Mouse (Mus musculus): ENCODE measurements at regions not wholly inside any gene's neighbourhood (a gene's known extent, or its start where the extent isn't known, plus 50 kb on each side); places are given as distances from the start of the nearest gene placed in this dataset.
A peak's percentile ranks its signal among the peaks of the same experiment; 100 is the strongest.
"Not testable (repeated sequence)": the region's sequence is repeated elsewhere in the genome, so short reads cannot be mapped to it uniquely, and the experiment has no call there.

DNA sequence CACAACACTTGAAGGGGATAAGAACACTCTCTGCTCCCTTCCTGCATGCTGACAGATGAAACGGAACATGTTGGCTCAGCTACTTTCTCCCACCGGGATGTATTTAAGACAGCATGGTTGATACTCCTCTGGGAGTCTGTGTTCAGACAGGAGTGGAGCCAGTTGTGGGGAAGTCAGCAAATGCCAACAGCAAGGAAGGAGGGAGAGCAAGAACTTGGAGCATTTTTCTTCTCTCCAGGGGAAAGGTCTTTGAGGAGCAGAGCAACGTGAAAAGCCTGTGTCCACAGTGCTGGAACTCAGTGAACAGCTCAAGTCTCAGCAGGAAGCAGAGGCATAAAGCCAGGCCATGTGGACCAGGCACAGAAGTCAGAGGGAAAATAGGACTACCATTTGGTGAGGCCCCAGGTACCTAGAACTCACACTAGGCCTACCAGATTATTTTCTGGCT, 188.8 kb upstream of the Dmac1 start:
- no peaks in the 10 kb centered on the region for H3K4me1 ChIP-seq (ENCODE audit: control insufficient read depth, insufficient read depth, insufficient read length, low read length)
- peak overlapping the region; percentile 20; the same call in 1 of the 2 replicates for H3K27ac ChIP-seq (replicated peaks; ENCODE audit: low read depth, low read length)
- H3K4me3 ChIP-seq (ENCODE audit: insufficient read depth, low read depth, low read length) = no peak overlapping the region

DNA sequence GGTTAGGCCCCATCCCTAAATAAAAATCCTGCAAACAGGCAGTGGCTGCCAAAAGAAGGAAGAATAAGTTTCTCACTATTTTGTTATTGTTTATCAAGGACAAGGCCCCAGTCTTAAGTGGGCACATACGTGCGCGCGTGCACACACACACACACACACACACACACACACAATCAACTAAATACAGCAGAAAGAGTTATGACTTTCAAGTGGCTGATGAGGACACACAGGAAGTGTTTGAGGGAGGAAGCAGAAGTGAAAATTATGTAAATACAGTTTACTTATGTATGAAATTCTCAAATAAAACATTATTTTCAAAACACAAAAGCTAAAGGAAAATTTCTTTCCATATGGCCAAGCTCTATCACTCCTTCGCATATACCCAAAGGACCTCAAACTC, 185.5 kb upstream of the Dmac1 start:
- Histone ChIP-seq H3K27ac (replicated peaks; ENCODE audit: low read depth, low read length) (no peak overlapping the region), H3K4me1 (ENCODE audit: control insufficient read depth, insufficient read depth, insufficient read length, low read length) (no peaks in the 10 kb centered on the region), H3K4me3 (ENCODE audit: insufficient read depth, low read depth, low read length) (no peak overlapping the region)

DNA sequence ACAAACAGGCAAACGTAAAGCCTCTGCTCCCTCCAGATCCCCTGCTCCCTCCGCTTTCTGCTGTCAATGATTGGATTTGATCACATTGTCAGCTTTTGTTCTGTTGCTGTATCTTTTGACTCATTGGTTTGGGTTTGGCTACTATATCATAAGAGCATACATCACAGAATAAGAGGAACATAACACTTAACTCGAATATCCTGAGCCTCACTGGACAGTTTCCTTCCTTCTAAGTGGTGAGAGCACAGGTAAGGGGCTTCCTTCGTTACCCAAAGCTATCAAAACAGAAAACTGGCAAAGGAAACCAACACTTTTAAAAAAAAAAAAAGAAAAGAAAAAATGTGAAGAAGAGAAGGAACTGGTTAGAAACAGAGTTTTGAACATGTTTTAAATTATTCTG, 171.4 kb upstream of the Dmac1 start:
- Histone ChIP-seq H3K4me1 (ENCODE audit: control insufficient read depth, insufficient read depth, insufficient read length, low read length) (no peaks in the 10 kb centered on the region), H3K27ac (replicated peaks; ENCODE audit: low read depth, low read length) (no peak overlapping the region), H3K4me3 (ENCODE audit: insufficient read depth, low read depth, low read length) (no peak overlapping the region)

DNA sequence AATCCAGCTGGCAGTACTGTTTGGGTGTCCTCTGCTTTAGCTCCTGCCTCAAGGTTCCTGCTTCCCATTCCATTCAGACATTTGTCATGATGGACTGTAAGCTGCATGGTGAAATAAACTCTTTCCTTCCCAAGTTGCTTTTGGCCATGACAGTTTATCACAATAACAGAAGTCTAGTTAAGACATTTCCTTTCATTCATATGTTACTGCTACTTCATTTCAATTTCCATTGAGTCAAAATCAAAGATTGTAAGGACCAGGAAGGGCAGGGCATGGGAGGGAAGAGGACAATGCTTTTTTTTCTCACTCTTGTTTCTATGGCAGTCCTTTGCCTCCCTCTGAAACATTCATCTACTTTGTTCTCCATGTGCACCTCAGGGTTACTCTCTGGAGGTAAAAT, 145.2 kb upstream of the Dmac1 start:
- H3K4me3 ChIP-seq (ENCODE audit: insufficient read depth, low read depth, low read length) = no peak overlapping the region
- H3K4me1 ChIP-seq (ENCODE audit: control insufficient read depth, insufficient read depth, insufficient read length, low read length) = no peaks in the 10 kb centered on the region
- H3K27ac ChIP-seq (replicated peaks; ENCODE audit: low read depth, low read length) = no peak overlapping the region

DNA sequence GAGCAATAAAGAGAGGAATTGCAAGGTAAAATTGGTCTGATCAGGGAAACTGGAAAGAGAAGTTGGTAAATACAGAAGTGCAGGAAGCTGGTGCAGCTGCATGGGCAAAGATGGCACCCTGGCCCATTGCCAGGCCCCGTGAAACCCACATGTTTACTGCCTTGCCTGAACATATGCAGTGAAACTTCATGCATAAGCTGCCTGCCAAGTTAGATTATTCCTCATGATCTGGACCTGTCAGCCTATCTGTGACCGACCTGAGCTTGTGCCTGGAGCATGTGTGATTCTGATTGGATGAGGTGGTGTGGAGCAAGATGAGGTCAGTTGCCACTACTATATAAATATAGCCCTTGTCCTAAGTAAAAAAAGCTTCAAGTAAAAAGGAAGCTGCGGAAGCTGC, 122.6 kb upstream of the Dmac1 start:
- H3K27ac ChIP-seq (replicated peaks; ENCODE audit: low read depth, low read length); H3K4me1 ChIP-seq (ENCODE audit: control insufficient read depth, insufficient read depth, insufficient read length, low read length); H3K4me3 ChIP-seq (ENCODE audit: insufficient read depth, low read depth, low read length): not testable (repeated sequence)

DNA sequence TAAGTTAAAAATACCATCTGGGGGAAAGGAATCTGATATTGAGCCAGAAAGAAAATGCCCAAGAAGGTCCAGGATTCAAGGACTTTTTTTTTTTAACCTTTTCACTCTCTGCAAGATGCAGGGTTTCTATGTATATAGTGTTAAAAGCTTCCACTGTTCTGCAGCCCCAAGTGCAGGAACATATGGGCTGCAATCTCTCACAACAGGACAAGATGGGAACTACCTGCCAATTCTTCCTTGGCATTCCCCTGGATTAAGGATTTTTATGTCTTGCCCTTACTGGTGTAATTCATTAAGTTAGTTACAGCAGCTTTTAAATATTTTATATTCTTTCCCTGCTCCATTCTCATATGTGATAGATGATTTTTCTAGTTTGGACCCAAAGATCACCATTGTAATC, 116.9 kb upstream of the Dmac1 start:
- Histone ChIP-seq H3K27ac (replicated peaks; ENCODE audit: low read depth, low read length) (no peak overlapping the region), H3K4me1 (ENCODE audit: control insufficient read depth, insufficient read depth, insufficient read length, low read length) (no peaks in the 10 kb centered on the region), H3K4me3 (ENCODE audit: insufficient read depth, low read depth, low read length) (no peak overlapping the region)

DNA sequence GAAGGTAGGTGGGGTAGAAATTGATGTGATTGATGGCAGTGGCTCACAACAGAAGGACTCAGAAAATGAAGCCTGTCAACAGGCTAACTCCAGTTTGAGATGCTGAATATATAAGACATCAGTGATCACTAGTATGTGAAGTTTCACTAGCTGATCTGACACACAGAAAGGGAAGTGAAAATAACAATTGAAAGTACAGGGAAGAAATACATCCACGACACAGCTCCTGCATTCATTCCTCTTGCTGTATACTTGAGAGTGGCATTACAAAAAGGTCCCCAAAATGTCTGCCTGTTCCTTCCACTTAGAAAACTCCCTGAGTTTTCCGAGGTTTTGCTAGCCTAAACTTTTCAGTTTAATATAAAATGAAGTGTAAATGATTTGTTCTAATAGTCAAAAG, 116.2 kb upstream of the Dmac1 start:
- H3K4me3 ChIP-seq (ENCODE audit: insufficient read depth, low read depth, low read length) = no peak overlapping the region
- H3K27ac ChIP-seq (replicated peaks; ENCODE audit: low read depth, low read length) = no peak overlapping the region
- no peaks in the 10 kb centered on the region for H3K4me1 ChIP-seq (ENCODE audit: control insufficient read depth, insufficient read depth, insufficient read length, low read length)

DNA sequence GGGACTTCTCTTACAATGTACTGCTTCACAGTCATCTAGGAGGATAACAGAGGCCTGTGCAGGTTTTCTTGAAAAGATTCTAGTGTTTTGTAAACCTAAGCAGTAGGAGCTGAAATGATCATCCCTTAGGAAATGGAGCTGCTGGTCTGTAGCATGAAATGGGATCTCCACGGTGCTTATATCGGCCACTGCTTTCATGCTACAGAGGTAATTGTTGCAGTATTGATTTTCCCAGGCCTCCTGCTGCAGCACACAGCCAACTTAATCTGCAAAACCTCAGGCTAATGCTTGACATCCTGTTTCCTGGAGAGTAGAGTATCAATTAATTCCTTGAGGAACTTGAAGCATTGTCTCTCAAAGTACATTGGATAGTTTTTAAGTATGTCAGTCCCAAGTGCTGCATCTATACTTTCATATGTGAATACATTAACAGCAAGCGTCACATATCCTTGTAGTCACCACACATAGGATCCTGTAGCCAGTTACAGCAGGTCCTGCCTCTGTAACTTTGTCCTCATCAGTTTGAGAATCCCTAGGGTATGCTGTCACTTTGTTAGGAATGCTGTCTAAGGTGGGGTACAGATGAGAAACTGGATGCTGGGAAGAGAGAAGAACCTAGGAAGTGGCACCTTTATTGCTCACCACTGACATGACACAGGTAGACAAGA, 108.3 kb upstream of the Dmac1 start:
- no peaks in the 10 kb centered on the region for H3K4me1 ChIP-seq (ENCODE audit: control insufficient read depth, insufficient read depth, insufficient read length, low read length)
- no peak overlapping the region for H3K27ac ChIP-seq (replicated peaks; ENCODE audit: low read depth, low read length)
- H3K4me3 ChIP-seq (ENCODE audit: insufficient read depth, low read depth, low read length) = no peak overlapping the region

DNA sequence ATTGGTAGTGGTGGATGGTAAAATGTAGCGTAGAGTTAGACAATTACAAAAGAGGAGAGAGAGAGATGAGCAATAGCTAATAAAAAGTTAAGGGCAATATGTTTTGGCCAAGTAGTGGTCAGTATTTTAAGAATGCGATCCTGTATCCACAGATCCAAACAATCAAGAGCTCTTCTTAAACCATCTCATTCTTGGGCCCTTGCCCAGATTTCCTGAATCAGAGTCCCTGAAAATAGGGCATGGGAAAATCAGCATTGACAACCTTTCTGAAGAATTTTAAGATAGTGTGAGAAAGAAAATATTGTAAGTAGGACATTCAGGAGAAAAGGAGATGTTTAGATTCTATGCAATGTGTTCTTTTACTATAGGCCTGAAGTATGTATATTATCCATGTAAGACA, 81.4 kb upstream of the Dmac1 start:
- Histone ChIP-seq H3K27ac (replicated peaks; ENCODE audit: low read depth, low read length) (no peak overlapping the region), H3K4me1 (ENCODE audit: control insufficient read depth, insufficient read depth, insufficient read length, low read length) (no peaks in the 10 kb centered on the region), H3K4me3 (ENCODE audit: insufficient read depth, low read depth, low read length) (no peak overlapping the region)

DNA sequence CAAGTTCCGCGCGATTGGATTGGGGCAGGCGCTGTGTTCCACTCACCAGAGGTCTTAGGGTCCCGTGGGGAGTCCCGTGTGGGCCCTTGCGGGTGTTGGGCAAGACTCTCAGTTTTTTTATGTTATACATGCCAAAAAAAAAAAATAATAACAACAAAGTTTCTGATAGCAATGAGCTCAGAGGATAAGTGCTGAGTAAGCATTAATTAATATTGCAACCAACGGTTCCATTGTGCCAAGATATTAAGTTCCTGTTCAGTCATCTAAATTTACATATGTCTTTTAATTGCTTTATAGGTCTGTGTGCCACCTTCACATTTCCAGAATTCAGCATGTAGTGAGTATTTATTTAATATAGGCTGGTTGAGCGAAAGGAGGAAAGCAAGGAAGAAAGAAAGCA, 77.5 kb upstream of the Dmac1 start:
- H3K4me1 ChIP-seq (ENCODE audit: control insufficient read depth, insufficient read depth, insufficient read length, low read length) = no peaks in the 10 kb centered on the region
- no peak overlapping the region for H3K27ac ChIP-seq (replicated peaks; ENCODE audit: low read depth, low read length)
- H3K4me3 ChIP-seq (ENCODE audit: insufficient read depth, low read depth, low read length) = no peak overlapping the region

DNA sequence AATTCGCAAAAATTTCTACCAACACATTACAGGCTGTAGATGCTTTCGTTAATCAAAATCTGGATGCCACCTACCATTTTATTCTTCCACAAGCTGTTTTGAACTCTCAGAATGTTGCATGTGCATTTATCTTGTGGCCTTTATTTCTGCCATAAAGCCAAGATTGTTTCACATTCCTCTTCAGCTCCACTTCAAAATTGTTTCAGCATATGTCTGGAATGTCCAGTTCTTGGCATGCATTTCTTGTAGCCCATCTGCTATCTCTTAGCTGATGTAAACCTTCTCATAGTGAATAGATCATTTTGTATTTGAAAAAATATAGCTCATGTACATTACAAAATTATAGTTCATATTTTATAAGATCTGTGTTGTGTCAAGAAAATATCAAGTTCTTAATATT, 56.4 kb upstream of the Dmac1 start:
- no peak overlapping the region for H3K4me3 ChIP-seq (ENCODE audit: insufficient read depth, low read depth, low read length)
- peaks cover 3% of the 10 kb centered on the region; the same call in 1 of the 2 replicates for H3K4me1 ChIP-seq (ENCODE audit: control insufficient read depth, insufficient read depth, insufficient read length, low read length)
- no peak overlapping the region for H3K27ac ChIP-seq (replicated peaks; ENCODE audit: low read depth, low read length)

DNA sequence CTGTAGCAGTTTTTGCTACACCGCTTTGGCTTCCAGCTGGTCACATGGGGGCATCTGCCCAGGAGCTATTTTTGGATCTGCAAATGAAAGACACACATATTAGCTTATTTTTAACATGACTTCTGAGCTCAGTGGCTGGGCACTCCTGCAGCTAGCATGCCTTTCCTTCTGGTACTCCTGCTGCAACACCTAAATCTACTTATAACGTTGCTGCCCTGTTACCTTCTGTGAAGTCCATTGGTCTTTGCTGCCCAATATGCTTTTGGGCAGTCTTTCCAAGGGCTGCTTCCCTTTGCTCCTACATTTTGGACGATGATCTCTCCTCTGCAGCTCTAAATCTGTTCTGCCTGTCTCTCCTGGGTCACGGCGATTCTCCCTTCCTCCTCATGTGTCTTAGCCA, 54.7 kb upstream of the Dmac1 start:
- Histone ChIP-seq H3K4me1 (ENCODE audit: control insufficient read depth, insufficient read depth, insufficient read length, low read length) (peaks cover 3% of the 10 kb centered on the region; the same call in 1 of the 2 replicates), H3K27ac (replicated peaks; ENCODE audit: low read depth, low read length) (no peak overlapping the region), H3K4me3 (ENCODE audit: insufficient read depth, low read depth, low read length) (no peak overlapping the region)

DNA sequence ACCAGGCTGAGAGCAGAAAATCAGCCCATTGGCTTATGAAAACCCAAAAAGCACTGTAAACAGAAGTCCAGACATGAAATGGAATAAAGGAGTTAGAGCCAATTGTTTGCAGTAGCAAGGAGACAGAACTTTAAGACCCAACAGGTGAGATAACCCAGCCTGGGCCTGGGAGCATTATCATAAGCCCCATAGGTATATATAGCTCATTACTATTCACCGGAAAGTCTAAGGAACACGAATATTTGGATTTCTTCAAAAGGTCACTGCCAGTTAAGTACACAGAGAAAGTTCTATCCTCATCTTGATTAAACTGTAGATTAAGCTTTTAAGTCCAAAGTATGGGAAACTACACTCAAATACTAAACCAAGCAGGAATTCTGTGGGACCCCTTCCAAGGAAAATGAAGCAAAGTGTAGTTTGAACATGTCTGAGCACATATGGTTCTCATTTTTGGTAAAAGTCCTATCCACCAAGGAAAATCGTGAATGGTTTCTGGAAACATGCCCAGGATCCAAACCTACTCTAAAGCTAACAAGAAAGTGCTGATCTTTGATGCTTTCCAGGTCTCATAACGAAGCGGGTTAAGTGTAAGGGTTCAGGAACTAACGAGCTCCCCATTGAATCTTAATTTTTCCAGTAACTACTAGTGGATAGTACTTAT, 51.5 kb upstream of the Dmac1 start:
- Histone ChIP-seq H3K4me1 (ENCODE audit: control insufficient read depth, insufficient read depth, insufficient read length, low read length) (peaks cover 3% of the 10 kb centered on the region; the same call in 1 of the 2 replicates), H3K27ac (replicated peaks; ENCODE audit: low read depth, low read length) (no peak overlapping the region), H3K4me3 (ENCODE audit: insufficient read depth, low read depth, low read length) (no peak overlapping the region)
